ENCODE assay signal across 12 mouse cellular contexts in genomic region chr6:7857356-7858247, GRCm38 (mm10). TPM values are rescaled to one million over a fixed set of nuclear protein-coding genes. Genes with fewer than 3 reads are reported as not detected.
DNase-seq lines count a peak whose midpoint lies in the region; ATAC-seq and TF ChIP-seq lines count a peak whose summit lies in the region.
"Had no signal": no experiment of that assay in that cellular context is flagged by ENCODE, and none has a peak within 500 bp of the region (broad histone marks: within the 10 kb centered on the region; RNA-seq: fewer than 3 reads in every experiment).

No protein-coding gene starts in this region.

- no peaks in the 10 kb centered on the region for H3K9me3 ChIP-seq in heart, postnatal 0 days (replicated peaks; ENCODE audit: control insufficient read depth, low read length)
- H3K9me3 ChIP-seq in lung, postnatal 0 days (ENCODE audit: low read length): no peaks in the 10 kb centered on the region
- H3K9me3 ChIP-seq in forebrain, embryonic 13.5 days (replicated peaks): no peaks in the 10 kb centered on the region
- H3K9me3 ChIP-seq in forebrain, embryonic 12.5 days: no peaks in the 10 kb centered on the region
- H3K9me3 ChIP-seq: heart, embryonic 13.5 days; midbrain, embryonic 15.5 days; neural tube, embryonic 12.5 days had no signal

- TF ChIP-seq EP300 in heart, postnatal 0 days (IDR thresholded peaks at IDR 0.05; ENCODE audit: low read depth): no peak
- TF ChIP-seq EP300 in lung, postnatal 0 days (IDR thresholded peaks at IDR 0.05): no peak; the same call in 1 of the 2 replicates

- peak overlapping the region; percentile 57 for H3K27ac ChIP-seq in heart, postnatal 0 days (ENCODE audit: low read depth)
- H3K27ac ChIP-seq in lung, postnatal 0 days (ENCODE audit: low read length): no peak overlapping the region
- no peak overlapping the region for H3K27ac ChIP-seq in forebrain, embryonic 13.5 days
- no peak overlapping the region for H3K27ac ChIP-seq in forebrain, embryonic 12.5 days
- H3K27ac ChIP-seq: heart, embryonic 13.5 days; midbrain, embryonic 15.5 days; neural tube, embryonic 12.5 days had no signal

- DNase-seq in heart, postnatal 0 days (ENCODE audit: low spot score): peak; percentile 43
- no peak for DNase-seq in heart, postnatal 14 days
- no peak for DNase-seq in Patski (ENCODE audit: low read depth, low spot score)
- DNase-seq in lung, postnatal 0 days (ENCODE audit: low spot score): peak; percentile 62
- no peak for DNase-seq in layer of hippocampus, postnatal 10 days (ENCODE audit: low spot score in 2 of 2)
- DNase-seq: cerebellum, adult 9-10 months had no signal

- intact Hi-C loops in heart, postnatal 14 days (cut with DNase I): no loop called here

- no peaks in the 10 kb centered on the region for H3K36me3 ChIP-seq in heart, postnatal 0 days (replicated peaks; ENCODE audit: control insufficient read depth, insufficient read depth, low read length)
- no peaks in the 10 kb centered on the region for H3K36me3 ChIP-seq in lung, postnatal 0 days (ENCODE audit: insufficient read depth, low read length)
- no peaks in the 10 kb centered on the region for H3K36me3 ChIP-seq in forebrain, embryonic 13.5 days (ENCODE audit: poor library complexity, severe bottlenecking)
- no peaks in the 10 kb centered on the region for H3K36me3 ChIP-seq in forebrain, embryonic 12.5 days (replicated peaks)
- H3K36me3 ChIP-seq: heart, embryonic 13.5 days; midbrain, embryonic 15.5 days; neural tube, embryonic 12.5 days had no signal

- POLR2A ChIA-PET in Patski (lab: Charles Lee): no interaction called here

- ATAC-seq in heart, postnatal 0 days (ENCODE audit: insufficient read depth, low read depth): no peak
- peak; percentile 92 for ATAC-seq in Patski
- ATAC-seq in common myeloid progenitor, adult 5-6 weeks (replicated peaks; ENCODE audit: low read depth, poor library complexity, severe bottlenecking): peak; percentile 56
- ATAC-seq in lung, postnatal 0 days: peak; percentile 62
- no peak for ATAC-seq in forebrain, embryonic 13.5 days
- no peak for ATAC-seq in forebrain, embryonic 12.5 days (ENCODE audit: low FRiP score)
- ATAC-seq: midbrain, embryonic 15.5 days had no signal

- TF ChIP-seq CTCF in heart, postnatal 0 days (IDR thresholded peaks at IDR 0.05; ENCODE audit: low read depth): no peak
- TF ChIP-seq CTCF in Patski (IDR thresholded peaks at IDR 0.05): no peak
- no peak for TF ChIP-seq CTCF in lung, postnatal 0 days (IDR thresholded peaks at IDR 0.05)

- in situ Hi-C loops in Patski (cut with MboI; ENCODE audit: low pct_unique_long_range_greater_than_20kb): loop anchor here (25.0 kb wide), 1 partner anchor 655 kb away; the partner anchor contains the start of gene Glcci1

- no peak overlapping the region for H3K9ac ChIP-seq in heart, postnatal 0 days (replicated peaks; ENCODE audit: low read depth, low read length)
- H3K9ac ChIP-seq in lung, postnatal 0 days (replicated peaks; ENCODE audit: low read depth): no peak overlapping the region
- H3K9ac ChIP-seq in forebrain, embryonic 13.5 days: no peak overlapping the region
- H3K9ac ChIP-seq in forebrain, embryonic 12.5 days: no peak overlapping the region
- H3K9ac ChIP-seq: heart, embryonic 13.5 days; midbrain, embryonic 15.5 days; neural tube, embryonic 12.5 days had no signal

- H3K27me3 ChIP-seq in heart, postnatal 0 days (ENCODE audit: control insufficient read depth, insufficient read depth, low read length): no peaks in the 10 kb centered on the region
- H3K27me3 ChIP-seq in Patski: no peaks in the 10 kb centered on the region
- no peaks in the 10 kb centered on the region for H3K27me3 ChIP-seq in lung, postnatal 0 days (replicated peaks; ENCODE audit: insufficient read depth, low read length)
- H3K27me3 ChIP-seq in forebrain, embryonic 13.5 days: no peaks in the 10 kb centered on the region
- H3K27me3 ChIP-seq in forebrain, embryonic 12.5 days: no peaks in the 10 kb centered on the region
- H3K27me3 ChIP-seq: heart, embryonic 13.5 days; midbrain, embryonic 15.5 days; neural tube, embryonic 12.5 days had no signal

- WGBS in heart, postnatal 0 days: 43% methylated on average over 8 of the region's 8 CpGs
- 50% methylated on average over 8 of the region's 8 CpGs for WGBS in lung, postnatal 0 days
- 87% methylated on average over 8 of the region's 8 CpGs for WGBS in forebrain, embryonic 13.5 days
- 88% methylated on average over 8 of the region's 8 CpGs for WGBS in forebrain, embryonic 12.5 days

- peaks cover 44% of the 10 kb centered on the region for H3K4me1 ChIP-seq in heart, postnatal 0 days (ENCODE audit: control insufficient read depth, insufficient read depth)
- H3K4me1 ChIP-seq in lung, postnatal 0 days (ENCODE audit: insufficient read depth, low read depth, low read length): peaks cover 6% of the 10 kb centered on the region; the same call in 1 of the 2 replicates
- H3K4me1 ChIP-seq in forebrain, embryonic 13.5 days: no peaks in the 10 kb centered on the region
- H3K4me1 ChIP-seq in forebrain, embryonic 12.5 days: no peaks in the 10 kb centered on the region
- H3K4me1 ChIP-seq: midbrain, embryonic 15.5 days; neural tube, embryonic 12.5 days had no signal

- H3K4me3 ChIP-seq in heart, postnatal 0 days (ENCODE audit: low read depth, low read length): no peak overlapping the region
- H3K4me3 ChIP-seq in lung, postnatal 0 days (ENCODE audit: low read depth, low read length): no peak overlapping the region
- H3K4me3 ChIP-seq in forebrain, embryonic 13.5 days: no peak overlapping the region
- no peak overlapping the region for H3K4me3 ChIP-seq in forebrain, embryonic 12.5 days (replicated peaks)
- H3K4me3 ChIP-seq: heart, embryonic 13.5 days; midbrain, embryonic 15.5 days; neural tube, embryonic 12.5 days had no signal

- CTCF ChIA-PET in Patski (lab: Charles Lee): interaction anchor here (1.1 to 2.1 kb wide), 6 partner anchors 9 to 30 kb away, joined by 3 to 8 read pairs (median 4); no protein-coding TSS in a partner anchor

- no peak overlapping the region for H3K4me2 ChIP-seq in heart, postnatal 0 days (ENCODE audit: low read depth, low read length)
- H3K4me2 ChIP-seq in lung, postnatal 0 days (replicated peaks; ENCODE audit: low read depth, low read length): 0 out of 2 replicates have a peak overlapping the region, but pooled peaks have one; percentile 4
- H3K4me2 ChIP-seq in forebrain, embryonic 13.5 days: no peak overlapping the region
- no peak overlapping the region for H3K4me2 ChIP-seq in forebrain, embryonic 12.5 days
- H3K4me2 ChIP-seq: heart, embryonic 13.5 days; midbrain, embryonic 15.5 days; neural tube, embryonic 12.5 days had no signal

RNA-seq across cellular contexts. Expression of gene C1galt1, which starts 13.0 kb away (rescaled TPM):
- 17.0 and 22.3 TPM in 2 replicates for total RNA-seq in heart, postnatal 0 days (2014; rRNA removed; ENCODE audit: low replicate concordance)
- 2.3 and 2.4 TPM in 2 replicates for polyA plus RNA-seq in heart, postnatal 0 days (2015; fragmentation: Nextera tagmentation; extraction: Ambion mirVana)
- total RNA-seq in heart, postnatal 14 days (2021): 10 to 100 TPM; 16.8 to 17.4 TPM
- polyA plus RNA-seq in Patski (2021): 27.5 TPM
- total RNA-seq in common myeloid progenitor, adult 5-6 weeks (2017): 37.0 and 40.9 TPM in 2 replicates
- polyA plus RNA-seq in lung, postnatal 0 days (2015; fragmentation: Nextera tagmentation; extraction: Ambion mirVana): 5.2 and 5.7 TPM in 2 replicates
- 1.5 and 1.6 TPM in 2 replicates for polyA plus RNA-seq in forebrain, embryonic 13.5 days (2015; fragmentation: Nextera tagmentation; extraction: Ambion mirVana)
- total RNA-seq in layer of hippocampus, postnatal 10 days (2021): 10 to 100 TPM; 12.8 to 13.2 TPM
- polyA plus RNA-seq in forebrain, embryonic 12.5 days (2016; fragmentation: Nextera tagmentation; extraction: Ambion mirVana): 1.7 and 1.9 TPM in 2 replicates

Comparison
In these comparisons a context has a peak if more than half of its experiments do, and no peak if none do; other contexts are left out.
1. DNase-seq: peak in heart, postnatal 0 days (single experiment) and lung, postnatal 0 days (single experiment); none in heart, postnatal 14 days (0 of 2), Patski (single experiment) and layer of hippocampus, postnatal 10 days (0 of 2).
2. ATAC-seq: peak in Patski (single experiment), common myeloid progenitor, adult 5-6 weeks (single experiment) and lung, postnatal 0 days (single experiment); none in heart, postnatal 0 days (single experiment), forebrain, embryonic 13.5 days (single experiment) and forebrain, embryonic 12.5 days (single experiment).